Mouse (Mus musculus) right cerebral cortex, adult 18-20 months (tissue): ENCODE data around the gene Pou2f1.

Experiments
- DNase-seq: peaks from one replicate; pipeline ENCODE4 v3.0.0; 2022; ENCODE audit warnings: mixed read lengths

Pou2f1 gene

GRCm38 (mm10) chr1:165948214-165948813 is 54.2 kb downstream of the Pou2f1 start:
- no peak for DNase-seq

- no peak for DNase-seq
Measured at GRCm38 (mm10) chr1:165943270-165943669, 59.2 kb downstream of the Pou2f1 start.

- DNase-seq = no peak
Measured at GRCm38 (mm10) chr1:165935466-165935818, 67.0 kb downstream of the Pou2f1 start.

- peak; percentile 52 for DNase-seq
Measured at GRCm38 (mm10) chr1:165934648-165935465, 67.6 kb downstream of the Pou2f1 start.

GRCm38 (mm10) chr1:165933915-165934647 is 68.4 kb downstream of the Pou2f1 start:
- DNase-seq = no peak

- DNase-seq = no peak
Measured at GRCm38 (mm10) chr1:165932842-165933241, 69.6 kb downstream of the Pou2f1 start.

GRCm38 (mm10) chr1:165930510-165930909 is 72.0 kb downstream of the Pou2f1 start:
- no peak for DNase-seq

- no peak for DNase-seq
Measured at GRCm38 (mm10) chr1:165927507-165928279, 74.8 kb downstream of the Pou2f1 start.

- no peak for DNase-seq
Measured at GRCm38 (mm10) chr1:165925207-165925606, 77.3 kb downstream of the Pou2f1 start.

- DNase-seq = no peak
Measured at GRCm38 (mm10) chr1:165922488-165922887, 80.0 kb downstream of the Pou2f1 start.

GRCm38 (mm10) chr1:165921026-165921425 is 81.5 kb downstream of the Pou2f1 start:
- no peak for DNase-seq

GRCm38 (mm10) chr1:165914416-165914801 is 88.1 kb downstream of the Pou2f1 start:
- no peak for DNase-seq

- DNase-seq = no peak
Measured at GRCm38 (mm10) chr1:165913720-165914415, 88.6 kb downstream of the Pou2f1 start.

- DNase-seq = no peak
Measured at GRCm38 (mm10) chr1:165909471-165909870, 93.0 kb downstream of the Pou2f1 start.

- DNase-seq = no peak
Measured at GRCm38 (mm10) chr1:165908806-165909205, 93.7 kb downstream of the Pou2f1 start.

GRCm38 (mm10) chr1:165908153-165908552 is 94.3 kb downstream of the Pou2f1 start:
- no peak for DNase-seq

GRCm38 (mm10) chr1:165903596-165903995 is 98.9 kb downstream of the Pou2f1 start:
- no peak for DNase-seq

GRCm38 (mm10) chr1:165891686-165892085 is 110.8 kb downstream of the Pou2f1 start:
- DNase-seq = no peak

GRCm38 (mm10) chr1:165882146-165882900 is 120.2 kb downstream of the Pou2f1 start:
- no peak for DNase-seq

- DNase-seq = no peak
Measured at GRCm38 (mm10) chr1:165878751-165879150, 123.7 kb downstream of the Pou2f1 start.

- DNase-seq = peak; percentile 24
Measured at GRCm38 (mm10) chr1:165875520-165876284, 126.8 kb downstream of the Pou2f1 start.
